Mouse (Mus musculus): ENCODE measurements around the gene Babam2. TPM values are rescaled to one million over a fixed set of nuclear protein-coding genes. Genes with fewer than 3 reads are reported as not detected.

The Babam2 gene
- total RNA-seq, 2 experiments from 2014 or later: 30.2 TPM

DNA sequence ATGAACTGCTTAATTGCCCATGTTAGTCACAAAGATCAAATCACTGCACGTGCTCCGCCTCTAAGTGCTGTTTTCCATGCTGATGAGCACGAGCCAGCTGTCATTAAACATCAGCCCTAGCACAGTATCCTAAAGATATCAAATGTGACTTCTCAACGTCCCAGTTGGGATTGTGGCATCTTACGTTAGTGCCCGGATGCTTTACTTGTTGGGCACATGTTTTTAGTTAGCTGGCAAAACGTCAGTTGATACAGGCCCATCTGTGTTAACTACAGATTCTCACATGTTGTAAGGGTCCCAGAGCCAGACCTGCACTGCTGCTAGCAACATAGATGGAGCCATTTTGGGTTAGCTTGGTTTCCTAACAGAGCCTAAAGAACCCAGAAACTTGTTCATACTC, 285.7 kb downstream of the Babam2 start:
- no peak overlapping the region for H3K4me3 ChIP-seq
- no peak for TF ChIP-seq CTCF (IDR thresholded peaks at IDR 0.05)
- no peak overlapping the region for H3K27ac ChIP-seq
- intact Hi-C loops (cut with DNase I): no loop called here
- DNase-seq: no peak

DNA sequence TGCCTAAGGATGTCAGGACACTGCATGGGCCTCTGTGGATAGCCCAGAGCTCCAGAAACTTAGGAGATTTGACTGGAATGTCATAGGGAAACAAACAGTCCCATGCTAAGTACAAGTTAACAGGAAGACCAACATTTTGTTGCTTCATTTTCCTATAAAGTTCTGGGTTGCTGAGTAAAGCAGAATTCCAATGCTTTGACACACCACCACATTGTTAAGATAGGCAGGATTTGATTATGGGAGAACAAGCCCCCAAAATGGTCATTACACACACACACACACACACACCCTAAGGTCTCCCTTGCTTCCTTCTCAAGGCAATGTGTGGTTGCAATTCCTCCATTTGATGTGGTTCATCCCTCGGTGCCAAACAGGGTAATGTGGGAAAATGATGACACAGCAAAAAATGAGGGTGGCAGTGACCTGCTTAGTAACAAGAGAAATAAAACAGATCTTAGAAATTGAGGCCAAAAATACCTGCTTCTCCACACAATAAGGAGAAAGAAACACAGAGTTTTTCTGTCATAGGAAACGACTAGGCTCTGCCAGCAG, 286.4 kb downstream of the Babam2 start:
- DNase-seq: no peak
- H3K27ac ChIP-seq: peak overlapping the region; percentile 46; the same call in 1 of the 2 replicates
- H3K4me3 ChIP-seq: no peak overlapping the region
- TF ChIP-seq CTCF (IDR thresholded peaks at IDR 0.05): no peak
- intact Hi-C loops (cut with DNase I): no loop called here

DNA sequence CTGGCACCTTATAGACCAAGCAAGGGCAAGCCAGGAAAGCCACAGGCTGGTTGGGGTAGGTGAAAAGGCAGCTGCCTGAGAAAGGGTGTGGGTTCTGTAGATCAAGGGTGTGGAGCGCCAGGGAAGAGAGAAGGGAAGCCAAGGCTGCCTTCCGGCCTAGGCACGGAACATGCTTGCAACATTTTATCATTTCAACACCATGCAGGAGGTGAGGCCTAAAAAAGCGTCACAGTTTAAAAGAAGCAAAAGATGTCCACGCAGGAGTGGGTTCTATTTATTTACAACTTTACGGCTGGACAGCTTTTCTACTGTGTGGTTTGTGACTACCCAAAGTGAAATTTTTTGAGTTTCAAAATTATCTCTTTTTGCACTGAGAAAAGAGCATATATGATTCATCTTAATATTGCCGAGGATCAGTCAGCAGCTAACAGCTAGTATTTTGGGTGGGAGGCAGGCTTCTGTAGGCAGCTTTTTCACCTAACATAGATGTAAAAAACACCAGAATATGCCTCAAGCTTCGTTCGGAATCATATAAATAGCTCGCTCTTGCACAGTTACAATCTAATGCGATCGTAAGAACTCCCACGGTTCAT, 287.0 kb downstream of the Babam2 start:
- DNase-seq: peak; percentile 62
- intact Hi-C loops (cut with DNase I): no loop called here
- Histone ChIP-seq H3K27ac (peak overlapping the region; percentile 46; the same call in 1 of the 2 replicates), H3K4me3 (no peak overlapping the region)
- TF ChIP-seq CTCF (IDR thresholded peaks at IDR 0.05): no peak

DNA sequence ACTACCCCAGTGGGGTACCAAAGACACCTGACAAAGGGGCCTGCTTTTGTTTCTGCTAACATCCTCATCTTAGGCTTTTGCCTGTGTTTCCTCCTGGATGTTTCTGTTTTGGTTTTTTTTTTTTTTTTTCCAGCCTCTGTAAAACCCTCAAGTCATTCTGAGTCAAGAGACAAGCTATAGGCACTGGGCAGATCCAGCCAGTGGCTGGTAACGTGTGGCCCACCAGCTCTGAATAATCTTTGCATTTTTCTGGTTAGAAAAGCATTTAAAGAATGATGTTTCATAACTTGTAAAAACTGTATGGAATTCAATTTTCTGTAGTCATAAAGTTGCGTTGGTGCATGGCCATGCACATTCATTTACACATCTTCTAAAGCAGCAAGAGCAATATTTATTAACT, 287.5 kb downstream of the Babam2 start:
- intact Hi-C loops (cut with DNase I): no loop called here
- H3K4me3 ChIP-seq: no peak overlapping the region
- TF ChIP-seq CTCF (IDR thresholded peaks at IDR 0.05): no peak
- no peak for DNase-seq
- no peak overlapping the region for H3K27ac ChIP-seq

DNA sequence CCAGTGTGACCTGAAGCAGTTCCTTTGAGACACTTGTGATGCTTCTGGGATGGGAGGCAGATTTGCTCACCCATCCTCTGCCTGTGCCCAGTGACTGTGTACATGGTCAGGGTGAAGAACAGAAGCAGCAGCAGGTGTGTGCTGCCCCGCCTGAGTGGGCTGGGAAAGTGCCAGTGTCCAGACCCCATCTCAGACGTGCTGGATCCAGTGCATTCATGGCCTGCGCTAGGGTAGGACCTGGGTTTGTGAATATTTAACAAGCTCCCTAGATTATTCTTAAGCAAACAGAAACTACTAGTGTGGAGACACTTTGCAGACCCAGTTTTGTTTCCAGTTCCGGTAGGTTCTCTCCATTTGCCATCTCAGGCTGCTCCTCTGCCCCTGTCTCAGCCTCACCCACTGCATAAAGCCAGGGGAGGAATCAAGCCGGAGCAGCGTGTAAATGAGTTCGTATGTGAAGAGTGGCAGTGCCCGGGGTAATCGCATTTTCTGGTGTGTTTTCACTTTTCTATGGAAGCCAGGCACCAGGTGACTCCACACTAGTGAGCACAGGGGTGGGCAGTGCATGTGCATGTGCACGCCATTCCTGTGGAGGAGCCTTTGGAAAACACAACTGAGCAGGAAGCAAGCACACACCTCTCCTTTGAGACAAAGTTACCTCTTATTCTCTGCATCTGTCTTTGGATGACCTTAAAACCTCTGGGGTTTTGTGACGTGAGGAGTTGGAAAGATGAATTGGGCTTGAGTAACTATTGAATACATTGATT, 290.2 kb downstream of the Babam2 start:
- DNase-seq: no peak
- no peak overlapping the region for H3K4me3 ChIP-seq
- intact Hi-C loops (cut with DNase I): no loop called here
- no peak overlapping the region for H3K27ac ChIP-seq
- TF ChIP-seq CTCF (IDR thresholded peaks at IDR 0.05): no peak

DNA sequence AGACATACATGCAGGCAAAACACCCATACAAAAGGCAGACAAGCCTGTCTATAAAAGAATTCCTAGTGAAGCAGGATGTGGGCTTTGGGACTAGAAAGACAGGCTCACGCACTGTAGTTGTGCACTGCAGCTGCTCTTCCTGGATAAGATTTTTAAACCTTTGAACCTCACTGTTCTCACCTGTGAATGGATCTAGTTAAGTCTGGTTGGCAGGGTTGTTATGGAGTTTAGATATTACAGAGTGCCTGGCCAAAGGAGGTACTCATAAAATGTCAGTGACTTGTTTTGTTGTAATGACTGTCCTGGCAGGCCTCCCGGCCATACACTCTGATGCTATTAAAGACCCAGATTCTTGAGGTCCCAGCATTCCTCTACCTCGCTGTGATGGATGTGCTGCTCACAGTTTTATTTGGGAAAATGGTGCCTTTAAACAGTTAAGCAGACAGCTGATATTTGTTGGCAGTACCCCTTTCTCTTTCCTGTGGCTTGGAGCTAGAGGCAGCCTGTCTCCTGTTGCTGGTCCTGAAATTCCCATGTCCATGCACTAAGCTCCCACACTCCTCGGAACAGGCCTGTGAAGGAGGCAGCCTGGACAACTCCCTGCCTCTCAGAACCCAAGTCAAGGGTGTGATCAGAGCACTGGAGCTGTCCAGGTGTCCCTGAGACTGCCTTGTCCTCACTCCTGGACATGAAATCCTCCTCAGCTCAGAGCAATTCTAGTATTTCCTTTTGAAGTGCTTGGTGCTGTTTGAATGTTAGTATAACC, 299.9 kb downstream of the Babam2 start:
- Histone ChIP-seq H3K27ac (no peak overlapping the region), H3K4me3 (no peak overlapping the region)
- DNase-seq: no peak
- intact Hi-C loops (cut with DNase I): no loop called here
- no peak for TF ChIP-seq CTCF (IDR thresholded peaks at IDR 0.05)

DNA sequence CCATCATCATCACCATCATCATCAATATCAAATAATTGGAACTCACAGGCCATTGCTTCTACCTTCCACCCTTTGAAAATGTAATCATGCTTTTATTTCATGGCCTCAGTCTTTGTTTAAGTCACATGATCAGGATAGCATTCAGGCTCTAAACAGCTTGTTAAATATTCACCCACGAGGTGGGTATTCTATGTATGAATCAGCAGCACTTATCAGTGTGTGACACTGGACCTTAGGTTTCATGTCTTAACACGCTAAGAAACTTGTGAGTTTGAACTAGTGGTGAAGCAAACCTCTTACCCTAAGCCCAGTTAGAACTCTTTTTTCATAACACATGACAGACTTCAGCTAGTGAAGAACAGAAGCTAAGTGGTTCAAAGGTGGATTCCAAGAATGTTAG, 301.3 kb downstream of the Babam2 start:
- Histone ChIP-seq H3K4me3 (no peak overlapping the region), H3K27ac (no peak overlapping the region)
- DNase-seq: no peak
- intact Hi-C loops (cut with DNase I): no loop called here
- TF ChIP-seq CTCF (IDR thresholded peaks at IDR 0.05): no peak

DNA sequence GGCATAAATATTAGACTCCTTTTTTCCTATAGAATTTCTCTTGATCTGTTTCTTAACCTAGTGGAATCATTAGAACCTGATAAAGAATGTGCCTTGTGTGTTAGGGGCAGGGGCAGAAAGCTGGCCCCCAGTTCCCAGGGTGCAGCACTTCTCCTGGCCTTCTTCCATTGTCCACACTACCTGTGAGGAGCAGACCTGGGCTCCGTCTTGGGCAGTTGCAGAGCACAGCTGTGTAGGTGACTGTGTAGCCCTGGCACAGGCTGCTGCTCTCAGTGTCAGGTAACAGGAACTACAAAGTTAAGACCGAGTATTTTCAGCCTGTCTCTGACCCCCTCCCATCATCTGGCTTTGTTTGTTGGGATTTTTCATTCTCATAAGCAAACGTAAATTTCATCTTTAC, 302.6 kb downstream of the Babam2 start:
- intact Hi-C loops (cut with DNase I): no loop called here
- DNase-seq: no peak
- TF ChIP-seq CTCF (IDR thresholded peaks at IDR 0.05): no peak
- H3K4me3 ChIP-seq: no peak overlapping the region
- H3K27ac ChIP-seq: no peak overlapping the region

DNA sequence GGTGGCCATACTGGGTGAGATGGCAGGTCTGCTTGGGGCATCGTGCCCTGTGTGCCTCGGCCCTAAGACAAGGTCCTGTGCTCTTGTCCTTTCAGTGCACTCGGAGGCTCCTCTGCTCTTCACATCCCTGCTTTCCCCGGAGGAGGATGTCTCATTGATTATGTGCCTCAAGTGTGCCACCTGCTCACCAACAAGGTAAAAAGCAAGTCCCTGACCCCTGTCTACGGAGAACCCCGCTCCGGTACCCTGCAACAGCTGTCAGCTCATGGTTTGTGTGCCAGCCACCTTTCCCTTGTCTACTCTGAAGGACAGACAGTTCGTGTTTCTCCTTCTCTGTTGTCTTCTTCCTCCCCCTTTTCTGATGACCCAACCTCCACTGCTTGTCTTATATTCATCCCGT, 303.8 kb downstream of the Babam2 start:
- TF ChIP-seq CTCF (IDR thresholded peaks at IDR 0.05): no peak
- no peak for DNase-seq
- intact Hi-C loops (cut with DNase I): no loop called here
- Histone ChIP-seq H3K4me3 (no peak overlapping the region), H3K27ac (no peak overlapping the region)

DNA sequence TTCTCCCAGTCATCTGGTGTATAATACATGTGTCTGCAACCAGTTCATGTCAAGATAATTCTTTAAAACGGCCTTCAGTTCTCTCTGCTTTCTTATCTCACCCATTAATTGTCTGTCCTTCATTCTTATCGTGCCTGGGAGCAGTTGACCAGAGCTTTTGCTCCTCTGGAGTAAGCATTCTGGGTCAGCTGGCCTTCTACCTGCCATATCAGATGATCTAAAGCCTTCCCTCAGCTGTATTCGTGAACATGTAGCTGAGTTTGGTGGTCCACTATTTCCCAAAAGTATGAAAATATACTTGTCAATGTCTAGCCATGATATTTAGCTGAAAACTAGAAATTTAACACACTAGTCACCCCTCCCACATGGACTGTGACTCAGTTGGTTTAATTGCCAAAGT, 304.3 kb downstream of the Babam2 start:
- intact Hi-C loops (cut with DNase I): no loop called here
- H3K4me3 ChIP-seq: no peak overlapping the region
- DNase-seq: no peak
- no peak overlapping the region for H3K27ac ChIP-seq
- no peak for TF ChIP-seq CTCF (IDR thresholded peaks at IDR 0.05)

DNA sequence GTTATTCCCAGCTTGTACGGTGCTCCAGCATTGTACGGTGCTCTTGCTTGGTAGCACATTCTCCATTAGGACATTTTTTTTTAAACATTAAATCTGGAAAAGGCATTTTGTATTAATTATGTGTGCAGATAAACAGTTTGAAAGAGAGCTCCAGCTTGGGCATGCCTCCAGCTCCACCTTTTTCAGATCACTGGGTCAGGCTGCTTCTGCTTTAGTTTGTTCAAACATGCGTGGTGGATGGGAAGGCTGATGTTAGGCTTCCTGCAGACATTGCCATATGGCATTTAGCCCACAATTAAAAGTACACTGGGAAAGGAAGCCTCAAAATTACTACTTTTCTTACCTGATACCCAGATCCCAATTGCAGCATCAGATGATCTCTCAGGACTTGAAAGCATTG, 310.9 kb downstream of the Babam2 start:
- Histone ChIP-seq H3K27ac (peak overlapping the region; percentile 28; the same call in 1 of the 2 replicates), H3K4me3 (no peak overlapping the region)
- no peak for TF ChIP-seq CTCF (IDR thresholded peaks at IDR 0.05)
- peak; percentile 46 for DNase-seq
- intact Hi-C loops (cut with DNase I): no loop called here

DNA sequence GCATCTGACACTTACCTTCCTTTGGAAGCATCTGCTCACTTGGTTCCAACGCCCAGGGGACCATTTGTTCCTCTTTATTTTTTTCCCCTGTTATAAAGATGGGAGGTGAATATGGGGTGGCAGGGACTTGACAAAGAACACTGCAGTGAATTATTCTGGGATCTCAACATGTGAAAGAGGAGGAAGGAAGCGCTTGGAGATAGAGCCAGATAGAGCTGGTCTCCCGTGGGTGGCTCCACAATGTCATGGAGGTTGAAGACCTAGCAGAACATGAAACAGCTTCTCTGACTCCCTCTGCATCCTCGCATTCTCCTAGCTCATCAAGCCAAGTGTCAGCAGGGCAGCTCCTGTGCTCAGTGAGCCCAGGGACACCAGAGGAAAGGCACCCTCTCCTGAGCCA, 312.6 kb downstream of the Babam2 start:
- no peak overlapping the region for H3K27ac ChIP-seq
- intact Hi-C loops (cut with DNase I): no loop called here
- no peak for TF ChIP-seq CTCF (IDR thresholded peaks at IDR 0.05)
- DNase-seq: no peak
- H3K4me3 ChIP-seq: no peak overlapping the region

DNA sequence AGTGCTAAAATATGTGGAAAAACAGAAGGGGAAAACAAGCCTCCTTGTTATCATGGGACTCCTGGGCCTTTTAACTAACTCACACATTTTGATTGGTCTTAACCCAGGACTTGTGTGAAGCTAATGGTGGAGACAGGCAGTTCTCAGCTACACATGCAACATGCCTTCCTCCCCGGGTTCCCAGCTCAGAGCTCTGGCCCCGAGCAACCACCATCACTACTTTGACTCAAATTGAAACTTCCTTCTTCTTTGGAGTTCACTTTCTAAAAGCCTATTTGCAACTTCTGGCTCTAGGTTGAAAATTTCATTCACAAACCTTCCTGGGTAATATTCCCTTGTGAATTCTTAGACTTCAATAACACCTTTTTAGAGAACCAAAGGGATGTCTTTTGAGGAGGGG, 315.6 kb downstream of the Babam2 start:
- Histone ChIP-seq H3K4me3 (no peak overlapping the region), H3K27ac (no peak overlapping the region)
- no peak for DNase-seq
- no peak for TF ChIP-seq CTCF (IDR thresholded peaks at IDR 0.05)
- intact Hi-C loops (cut with DNase I): no loop called here

Measured in gastrocnemius, adult 2 months (tissue).